Mouse (Mus musculus): ENCODE results near the gene AI837181. TPM values are rescaled to one million over a fixed set of nuclear protein-coding genes. Genes with fewer than 3 reads are reported as not detected.

AI837181 gene
- polyA plus RNA-seq, 1 experiment, result 76.3 TPM

DNA sequence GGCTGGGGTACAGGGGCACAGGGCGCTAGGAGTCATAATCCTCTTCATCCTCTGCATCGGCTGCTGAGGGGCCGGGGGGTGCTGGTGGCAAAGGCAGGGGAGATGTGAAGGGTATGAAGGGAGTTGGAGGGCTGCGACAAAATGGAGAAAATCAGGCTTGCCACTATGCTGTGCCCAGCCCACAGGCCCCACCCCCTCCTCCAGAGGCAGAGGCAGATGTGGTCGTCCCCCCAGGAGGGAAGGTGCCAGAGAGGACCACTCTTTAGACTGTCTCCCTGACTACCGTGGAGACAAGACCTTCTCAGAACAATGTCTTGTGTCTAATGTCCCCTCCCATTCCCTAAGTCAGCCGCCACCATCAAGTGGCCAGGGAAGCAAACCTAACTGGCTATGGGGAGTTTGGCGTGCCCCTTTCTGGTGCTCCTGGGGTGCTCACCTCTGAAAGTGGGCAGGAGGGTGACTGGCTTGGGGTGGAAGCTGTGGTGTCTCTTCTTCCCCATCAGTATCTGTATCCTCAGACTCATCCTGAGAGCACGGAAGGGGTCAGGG, 2.0 kb upstream of the AI837181 start:
- H3K27me3 ChIP-seq (ENCODE audit: control insufficient read depth, insufficient read depth, low read length), result no peaks in the 10 kb centered on the region
- WGBS, result 81% methylated on average over 9 of the region's 9 CpGs
- H3K36me3 ChIP-seq (ENCODE audit: control insufficient read depth, insufficient read depth, low read length), result peaks cover 34% of the 10 kb centered on the region
- H3K4me3 ChIP-seq (ENCODE audit: low read depth, low read length), result no peak overlapping the region; the same call in 1 of the 2 replicates
- peaks cover 17% of the 10 kb centered on the region for H3K4me1 ChIP-seq (ENCODE audit: control insufficient read depth, insufficient read depth, insufficient read length, low read length)
- TF ChIP-seq POLR2A (IDR thresholded peaks at IDR 0.05; ENCODE audit: low read depth, low read length) (no peak), CTCF (IDR thresholded peaks at IDR 0.05; ENCODE audit: extremely low read depth, insufficient read length, insufficient replicate concordance, low read depth, low read length) (no peak)
- H3K27ac ChIP-seq (ENCODE audit: insufficient read depth, low read depth, low read length), result no peak overlapping the region

- H3K4me3 ChIP-seq (ENCODE audit: low read depth, low read length), result peak overlapping the region; percentile 93
- TF ChIP-seq POLR2A (IDR thresholded peaks at IDR 0.05; ENCODE audit: low read depth, low read length) (no peak), CTCF (IDR thresholded peaks at IDR 0.05; ENCODE audit: extremely low read depth, insufficient read length, insufficient replicate concordance, low read depth, low read length) (no peak)
- peaks cover 30% of the 10 kb centered on the region for H3K36me3 ChIP-seq (ENCODE audit: control insufficient read depth, insufficient read depth, low read length)
- no peak overlapping the region for H3K27ac ChIP-seq (ENCODE audit: insufficient read depth, low read depth, low read length)
- WGBS, result 54% methylated on average over 12 of the region's 12 CpGs
- H3K27me3 ChIP-seq (ENCODE audit: control insufficient read depth, insufficient read depth, low read length), result no peaks in the 10 kb centered on the region
- peaks cover 17% of the 10 kb centered on the region for H3K4me1 ChIP-seq (ENCODE audit: control insufficient read depth, insufficient read depth, insufficient read length, low read length)
These were observed 1.4 kb upstream of the AI837181 start for GRCm38 (mm10) chr19:5423561-5423960.

- peak overlapping the region; percentile 93 for H3K4me3 ChIP-seq (ENCODE audit: low read depth, low read length)
- peak overlapping the region; percentile 69 for H3K27ac ChIP-seq (ENCODE audit: insufficient read depth, low read depth, low read length)
- H3K36me3 ChIP-seq (ENCODE audit: control insufficient read depth, insufficient read depth, low read length), result peaks cover 30% of the 10 kb centered on the region
- peaks cover 17% of the 10 kb centered on the region for H3K4me1 ChIP-seq (ENCODE audit: control insufficient read depth, insufficient read depth, insufficient read length, low read length)
- WGBS, result 1% methylated on average over 41 of the region's 48 CpGs
- TF ChIP-seq POLR2A (IDR thresholded peaks at IDR 0.05; ENCODE audit: low read depth, low read length), result no peak
- TF ChIP-seq CTCF (IDR thresholded peaks at IDR 0.05; ENCODE audit: extremely low read depth, insufficient read length, insufficient replicate concordance, low read depth, low read length), result no peak
- H3K27me3 ChIP-seq (ENCODE audit: control insufficient read depth, insufficient read depth, low read length), result no peaks in the 10 kb centered on the region
These were observed 707 bp upstream of the AI837181 start for GRCm38 (mm10) chr19:5424092-5424781.

DNA sequence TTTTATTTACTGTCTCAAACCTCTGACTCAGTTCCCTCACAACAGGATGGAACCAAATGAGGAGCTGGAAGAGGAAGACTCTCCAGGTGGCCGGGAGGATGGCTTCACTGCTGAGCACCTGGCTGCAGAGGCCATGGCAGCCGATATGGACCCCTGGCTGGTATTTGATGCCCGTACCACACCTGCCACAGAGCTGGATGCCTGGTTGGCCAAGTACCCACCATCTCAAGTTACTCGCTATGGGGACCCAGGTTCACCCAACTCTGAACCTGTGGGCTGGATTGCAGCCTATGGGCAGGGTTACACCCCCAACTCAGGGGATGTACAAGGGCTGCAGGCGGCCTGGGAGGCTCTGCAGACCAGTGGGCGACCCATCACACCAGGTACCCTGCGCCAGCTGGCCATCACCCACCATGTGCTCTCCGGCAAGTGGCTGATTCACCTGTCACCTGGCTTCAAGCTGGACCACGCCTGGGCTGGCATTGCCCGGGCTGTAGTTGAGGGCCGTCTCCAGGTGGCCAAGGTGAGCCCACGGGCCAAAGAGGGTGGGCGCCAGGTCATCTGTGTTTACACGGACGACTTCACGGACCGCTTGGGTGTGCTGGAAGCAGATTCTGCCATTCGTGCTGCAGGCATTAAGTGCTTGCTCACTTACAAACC, 1.1 kb downstream of the AI837181 start:
- Histone ChIP-seq H3K27ac (ENCODE audit: insufficient read depth, low read depth, low read length) (peak overlapping the region; percentile 89; the same call in 1 of the 2 replicates), H3K27me3 (ENCODE audit: control insufficient read depth, insufficient read depth, low read length) (no peaks in the 10 kb centered on the region), H3K4me3 (ENCODE audit: low read depth, low read length) (peak overlapping the region; percentile 79), H3K4me1 (ENCODE audit: control insufficient read depth, insufficient read depth, insufficient read length, low read length) (peaks cover 17% of the 10 kb centered on the region), H3K36me3 (ENCODE audit: control insufficient read depth, insufficient read depth, low read length) (peaks cover 24% of the 10 kb centered on the region)
- 77% methylated on average over 18 of the region's 18 CpGs for WGBS
- no peak for TF ChIP-seq CTCF (IDR thresholded peaks at IDR 0.05; ENCODE audit: extremely low read depth, insufficient read length, insufficient replicate concordance, low read depth, low read length)
- no peak for TF ChIP-seq POLR2A (IDR thresholded peaks at IDR 0.05; ENCODE audit: low read depth, low read length)

- Histone ChIP-seq H3K36me3 (ENCODE audit: control insufficient read depth, insufficient read depth, low read length) (peaks cover 22% of the 10 kb centered on the region), H3K4me1 (ENCODE audit: control insufficient read depth, insufficient read depth, insufficient read length, low read length) (peaks cover 17% of the 10 kb centered on the region), H3K27ac (ENCODE audit: insufficient read depth, low read depth, low read length) (no peak overlapping the region), H3K27me3 (ENCODE audit: control insufficient read depth, insufficient read depth, low read length) (no peaks in the 10 kb centered on the region), H3K4me3 (ENCODE audit: low read depth, low read length) (no peak overlapping the region)
- TF ChIP-seq POLR2A (IDR thresholded peaks at IDR 0.05; ENCODE audit: low read depth, low read length) (no peak), CTCF (IDR thresholded peaks at IDR 0.05; ENCODE audit: extremely low read depth, insufficient read length, insufficient replicate concordance, low read depth, low read length) (no peak)
- WGBS, result 86% methylated on average over 13 of the region's 13 CpGs
These were observed 1.8 kb downstream of the AI837181 start for GRCm38 (mm10) chr19:5426640-5427290.

DNA sequence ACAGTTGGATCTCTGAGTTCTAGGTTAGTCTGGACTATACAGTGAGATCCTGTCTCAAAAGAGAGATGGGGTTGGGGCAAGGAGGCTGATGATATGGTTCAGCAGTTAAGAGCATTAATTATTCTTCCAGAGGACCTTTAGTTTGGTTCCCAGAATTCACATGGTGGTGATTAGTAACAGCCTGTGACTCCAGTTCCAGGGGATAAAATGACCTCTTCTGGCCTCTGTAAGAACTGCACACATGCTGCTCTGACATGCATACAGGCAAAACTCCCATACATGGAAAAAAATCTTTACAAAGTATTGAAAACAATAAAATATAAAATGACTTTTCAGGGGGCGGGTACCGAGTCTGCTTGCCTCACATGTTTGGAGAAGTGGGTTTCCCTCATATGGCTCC, 3.1 kb downstream of the AI837181 start:
- no peak overlapping the region for H3K27ac ChIP-seq (ENCODE audit: insufficient read depth, low read depth, low read length)
- WGBS, result 87% methylated on average over 2 of the region's 2 CpGs
- H3K36me3 ChIP-seq (ENCODE audit: control insufficient read depth, insufficient read depth, low read length), result peaks cover 11% of the 10 kb centered on the region; the same call in 1 of the 2 replicates
- H3K27me3 ChIP-seq (ENCODE audit: control insufficient read depth, insufficient read depth, low read length), result no peaks in the 10 kb centered on the region
- no peak overlapping the region for H3K4me3 ChIP-seq (ENCODE audit: low read depth, low read length)
- no peak for TF ChIP-seq CTCF (IDR thresholded peaks at IDR 0.05; ENCODE audit: extremely low read depth, insufficient read length, insufficient replicate concordance, low read depth, low read length)
- TF ChIP-seq POLR2A (IDR thresholded peaks at IDR 0.05; ENCODE audit: low read depth, low read length), result no peak
- H3K4me1 ChIP-seq (ENCODE audit: control insufficient read depth, insufficient read depth, insufficient read length, low read length), result peaks cover 17% of the 10 kb centered on the region
